Mouse (Mus musculus): ENCODE results near the gene Nlrp6.
"Not testable (repeated sequence)": the region's sequence is repeated elsewhere in the genome, so short reads cannot be mapped to it uniquely, and the experiment has no call there.

Nlrp6 gene

DNA sequence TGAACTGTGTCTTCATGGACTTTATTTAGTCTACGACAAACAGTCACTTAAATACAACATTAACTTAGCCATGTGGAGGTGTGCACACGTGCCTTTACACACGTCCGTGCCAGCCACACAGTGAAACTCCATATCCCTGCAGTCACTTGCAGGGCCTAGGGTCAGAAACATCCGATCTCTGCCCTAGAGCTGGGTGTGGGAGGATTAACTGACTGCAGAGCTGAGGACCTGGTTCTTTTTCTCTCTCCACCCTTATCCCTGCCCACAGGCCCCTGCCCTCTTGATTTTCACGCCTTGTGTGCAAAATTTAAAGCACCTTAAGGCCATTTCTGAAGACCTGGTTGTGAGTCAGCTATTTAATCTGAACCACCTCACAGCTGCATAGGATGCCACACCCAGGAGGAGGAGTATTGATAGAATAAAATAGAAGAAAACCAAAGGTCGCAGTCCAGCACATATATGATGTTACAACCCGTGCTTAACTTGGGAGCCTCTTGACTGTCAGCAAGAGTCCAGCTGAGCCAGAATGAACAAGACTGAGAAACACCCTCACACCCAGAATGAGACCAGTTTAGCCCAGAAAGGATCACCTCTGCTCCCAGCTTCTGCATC, at the start of gene Nlrp6:
Gene Nlrp6 (plus strand): TSS at position 485 of the 612 bp plus-strand sequence.
- no peak for DNase-seq (ENCODE audit: low read depth)

DNA sequence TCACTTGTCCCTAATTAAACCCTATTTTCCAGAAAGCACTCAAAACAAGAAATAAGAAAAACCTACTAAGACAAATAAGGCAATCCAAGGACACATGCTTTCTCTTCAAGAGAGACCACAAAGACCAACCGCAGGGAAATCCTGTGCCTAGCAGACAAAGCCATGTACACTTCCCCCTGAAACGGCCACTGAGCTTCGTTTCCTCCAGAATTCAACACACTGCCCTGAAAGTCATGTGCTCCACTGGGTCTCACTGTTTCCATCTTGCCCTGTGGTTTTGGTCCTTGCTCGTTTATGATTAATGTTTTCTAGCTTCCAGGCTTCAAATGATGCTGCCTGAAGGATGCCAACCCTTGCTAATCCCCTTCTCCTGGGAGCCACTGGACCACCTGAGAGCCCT, 46.5 kb upstream of the Nlrp6 start:
- no peak for DNase-seq (ENCODE audit: low read depth)

DNA sequence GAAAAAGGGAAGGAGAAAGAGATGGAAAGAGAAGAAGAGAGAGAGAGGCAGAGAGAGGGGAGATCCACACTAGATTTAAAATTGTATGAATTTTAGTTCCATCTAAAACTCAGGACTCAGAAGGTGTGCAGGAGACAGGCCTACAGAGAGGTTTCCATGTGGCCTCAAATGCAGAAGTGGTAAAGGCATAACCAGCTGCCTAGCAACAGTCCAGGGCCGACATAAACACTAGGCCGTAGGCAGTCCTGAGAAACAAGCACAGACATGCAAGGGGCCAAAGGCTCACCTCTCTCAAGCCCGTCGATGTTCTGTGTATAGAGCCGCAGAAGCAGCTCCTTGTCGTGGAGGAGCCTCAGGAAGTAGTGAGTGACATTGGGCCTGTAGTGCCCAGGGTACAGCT, 43.3 kb upstream of the Nlrp6 start:
- DNase-seq (ENCODE audit: low read depth) = no peak

DNA sequence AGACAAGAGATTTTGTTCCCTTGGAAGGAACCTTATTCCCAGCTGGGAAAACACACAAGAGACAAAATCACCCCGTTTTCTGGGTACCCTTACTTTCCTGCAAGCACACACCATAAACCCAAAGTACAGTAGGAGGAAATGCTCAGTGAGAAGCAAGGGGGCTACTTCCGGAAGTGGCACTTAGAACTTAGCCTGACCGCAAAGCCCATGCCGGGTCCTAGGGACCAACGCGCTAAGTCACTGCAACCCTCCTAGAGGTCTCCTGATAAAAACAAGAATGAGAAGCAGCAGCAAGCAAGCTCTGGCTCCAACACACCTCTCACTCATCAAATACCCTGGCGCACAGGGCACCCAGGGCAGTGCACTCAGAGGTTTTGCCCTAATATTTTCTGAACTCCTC, 41.3 kb upstream of the Nlrp6 start:
- DNase-seq (ENCODE audit: low read depth) = peak; percentile 14

DNA sequence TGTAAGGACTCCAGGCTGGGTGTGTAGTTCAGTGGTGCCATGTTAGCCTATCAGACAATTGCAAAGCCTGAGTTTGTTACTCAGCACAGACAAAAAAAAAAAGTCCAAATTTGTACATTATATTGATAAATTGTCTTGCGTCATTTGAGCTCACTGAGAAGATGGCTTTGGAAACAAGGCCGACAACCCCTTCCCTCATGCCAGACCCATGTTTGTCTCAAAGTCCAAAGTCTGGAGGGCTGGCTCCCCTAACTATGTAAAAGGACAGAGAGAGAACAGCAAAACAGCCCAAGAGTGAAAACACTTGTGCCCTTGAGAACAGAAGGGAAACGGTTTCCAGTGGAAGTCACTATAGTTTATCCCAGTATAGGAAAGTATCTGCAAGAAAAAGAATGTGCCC, 40.3 kb upstream of the Nlrp6 start:
- DNase-seq (ENCODE audit: low read depth) = peak; percentile 12

GRCm38 (mm10) chr7:140880865-140881515, 39.7 kb upstream of the Nlrp6 start:
- DNase-seq (ENCODE audit: low read depth) = peak; percentile 26

- peak; percentile 97 for DNase-seq (ENCODE audit: low read depth)
Measured at GRCm38 (mm10) chr7:140881696-140882468, 38.8 kb upstream of the Nlrp6 start, which contains the start of the genes Psmd13 and Sirt3. Psmd13 (plus strand) TSS chr7:140881968. Sirt3 (minus strand) TSS chr7:140882309.

GRCm38 (mm10) chr7:140882469-140882803, 38.3 kb upstream of the Nlrp6 start:
- no peak for DNase-seq (ENCODE audit: low read depth)

GRCm38 (mm10) chr7:140890636-140891035, 30.1 kb upstream of the Nlrp6 start:
- DNase-seq (ENCODE audit: low read depth) = not testable (repeated sequence)

GRCm38 (mm10) chr7:140894031-140894430, 26.7 kb upstream of the Nlrp6 start:
- no peak for DNase-seq (ENCODE audit: low read depth)

DNA sequence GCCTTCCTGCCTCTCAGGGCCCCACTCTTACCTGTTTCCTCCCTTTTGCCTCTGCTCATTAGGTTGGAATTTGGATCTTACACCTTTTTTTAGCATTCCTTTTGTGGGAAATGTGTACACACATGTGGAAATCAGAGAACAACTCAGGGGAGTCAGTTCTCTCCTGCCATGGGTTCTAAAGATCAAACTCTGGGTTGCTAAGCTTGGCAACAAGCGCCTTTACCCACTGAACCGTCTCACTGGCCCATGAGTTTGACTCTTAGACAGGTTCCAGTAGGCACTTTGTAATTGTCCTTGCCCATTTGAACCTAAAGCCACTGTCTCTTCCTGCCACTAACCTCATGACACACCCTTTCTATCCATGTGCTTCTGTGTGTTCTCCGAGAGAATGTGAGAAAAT, 26.1 kb upstream of the Nlrp6 start:
- DNase-seq (ENCODE audit: low read depth) = no peak

- no peak for DNase-seq (ENCODE audit: low read depth)
Measured at GRCm38 (mm10) chr7:140897863-140898262, 22.8 kb upstream of the Nlrp6 start.

- no peak for DNase-seq (ENCODE audit: low read depth)
Measured at GRCm38 (mm10) chr7:140899121-140899520, 21.6 kb upstream of the Nlrp6 start.

DNA sequence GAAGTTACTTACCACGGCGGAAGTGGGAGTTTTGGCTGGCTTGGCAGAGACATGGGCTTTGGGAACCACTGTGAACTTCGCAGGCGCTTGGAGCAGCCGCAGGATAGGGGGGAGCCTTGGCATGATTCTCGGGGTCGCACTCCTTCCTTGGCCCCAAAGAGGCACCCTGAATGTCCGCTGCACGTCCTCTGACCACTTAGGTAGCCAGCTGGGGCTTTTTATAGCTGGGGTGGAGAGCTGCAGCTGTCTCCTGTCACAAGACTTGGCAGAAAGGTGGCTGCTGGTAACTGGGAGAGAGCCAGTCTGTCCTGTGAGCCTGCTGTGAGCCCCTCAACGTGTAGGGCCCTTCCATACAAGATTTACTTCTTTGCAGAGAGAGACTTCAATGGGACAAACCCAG, 20.5 kb upstream of the Nlrp6 start, which contains the start of gene Cox8b:
Gene Cox8b (minus strand): TSS at position 227 of the 400 bp plus-strand sequence.
- no peak for DNase-seq (ENCODE audit: low read depth)

DNA sequence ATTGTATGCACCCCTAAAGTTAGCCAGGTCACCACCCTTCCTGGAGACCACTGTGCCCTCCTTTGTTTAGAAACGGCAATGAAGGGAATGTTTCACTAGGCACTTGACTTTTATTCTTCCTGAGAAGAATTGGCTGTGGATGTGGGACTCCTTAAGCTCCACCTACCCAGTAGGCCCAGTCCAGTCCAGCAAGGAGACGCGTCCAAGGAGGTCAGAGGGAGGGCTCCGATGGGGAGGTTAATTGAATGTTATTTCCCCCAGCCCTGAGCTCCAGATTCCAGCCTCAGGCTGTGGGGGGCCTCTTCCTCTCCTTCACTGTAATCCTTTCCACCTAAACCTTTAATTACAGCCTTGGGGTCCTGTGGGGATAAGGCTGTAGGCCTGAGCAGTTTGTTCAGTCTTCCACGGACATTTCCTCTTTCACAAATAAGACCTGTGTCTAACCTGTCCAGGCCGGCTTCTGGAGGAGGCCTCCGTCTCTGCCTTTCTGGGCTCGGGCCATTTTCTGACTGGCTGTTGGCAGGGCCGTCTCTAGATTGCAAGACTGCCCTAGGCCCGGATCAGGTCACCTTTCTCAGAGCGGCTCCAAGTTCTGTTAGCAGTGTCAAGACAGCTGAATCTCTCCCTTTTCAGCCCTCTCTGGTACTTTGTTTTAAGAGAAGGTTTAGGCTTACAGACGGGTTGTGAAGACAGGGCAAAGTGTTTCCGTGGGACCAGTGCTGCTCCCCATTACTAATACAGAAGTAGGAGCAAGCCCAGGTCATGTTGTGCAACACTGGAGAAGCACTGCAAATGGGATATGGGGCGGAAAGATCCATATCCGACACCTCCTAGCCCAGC, 18.4 kb upstream of the Nlrp6 start:
- no peak for DNase-seq (ENCODE audit: low read depth)

GRCm38 (mm10) chr7:140903212-140903611, 17.5 kb upstream of the Nlrp6 start:
- peak; percentile 80 for DNase-seq (ENCODE audit: low read depth)

DNA sequence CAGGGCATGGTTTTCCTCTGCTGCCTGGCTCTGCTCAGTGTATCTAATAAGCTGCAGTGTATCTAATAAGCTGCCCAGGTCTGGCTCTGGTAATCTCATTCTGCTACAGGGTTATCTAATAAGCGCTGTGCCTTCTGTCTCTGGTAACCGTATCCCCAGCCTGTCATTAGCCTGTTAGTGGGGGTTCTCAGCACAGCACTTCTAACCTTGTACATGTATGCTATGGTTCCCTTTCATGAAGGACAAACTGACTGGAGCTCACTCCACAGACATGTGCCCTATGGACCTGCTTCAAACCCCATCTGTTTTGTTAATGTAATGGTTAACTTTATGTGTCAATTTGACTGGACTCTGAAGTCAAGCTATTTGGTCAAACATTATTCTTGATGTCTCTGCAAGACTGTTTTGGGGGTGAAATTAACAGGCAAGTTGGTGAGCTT, 15.0 kb upstream of the Nlrp6 start:
- DNase-seq (ENCODE audit: low read depth) = no peak

DNA sequence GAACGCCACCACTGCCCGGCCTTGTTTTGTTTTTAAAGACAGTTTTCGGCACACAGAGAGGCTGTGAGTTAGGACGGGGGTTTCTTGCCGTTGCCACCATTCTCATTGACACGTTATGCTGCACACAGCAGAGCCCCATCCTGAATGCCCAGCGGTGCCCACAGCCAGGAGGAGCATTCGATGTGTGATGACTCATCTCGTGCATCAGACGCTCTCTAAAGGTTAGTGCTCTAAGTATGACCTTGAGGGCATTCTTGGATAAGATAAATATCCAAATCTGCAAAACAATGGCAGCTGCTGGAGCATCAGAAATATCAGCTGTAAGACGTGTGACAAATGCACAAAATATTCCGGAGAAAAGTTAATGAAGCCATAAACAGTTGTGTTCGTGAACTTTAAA, 13.6 kb upstream of the Nlrp6 start:
- DNase-seq (ENCODE audit: low read depth) = no peak

DNA sequence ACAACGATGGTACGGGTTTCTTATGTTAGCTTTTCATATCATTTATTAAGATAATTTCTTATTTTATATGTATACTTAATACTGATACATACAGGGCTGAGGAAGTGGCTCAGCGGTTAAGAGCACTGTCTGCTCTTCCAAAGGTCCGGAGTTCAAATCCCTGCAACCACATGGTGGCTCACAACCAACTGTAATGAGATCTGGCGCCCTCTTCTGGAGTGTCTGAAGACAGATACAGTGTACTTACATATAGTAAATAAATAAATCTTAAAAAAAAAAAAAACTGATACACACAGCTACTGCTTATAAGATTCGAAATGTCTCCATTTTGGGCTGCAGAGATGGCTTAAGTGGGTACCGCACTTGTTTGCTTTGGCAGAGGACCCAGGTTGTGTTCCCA, 13.0 kb upstream of the Nlrp6 start:
- peak; percentile 41 for DNase-seq (ENCODE audit: low read depth)

DNA sequence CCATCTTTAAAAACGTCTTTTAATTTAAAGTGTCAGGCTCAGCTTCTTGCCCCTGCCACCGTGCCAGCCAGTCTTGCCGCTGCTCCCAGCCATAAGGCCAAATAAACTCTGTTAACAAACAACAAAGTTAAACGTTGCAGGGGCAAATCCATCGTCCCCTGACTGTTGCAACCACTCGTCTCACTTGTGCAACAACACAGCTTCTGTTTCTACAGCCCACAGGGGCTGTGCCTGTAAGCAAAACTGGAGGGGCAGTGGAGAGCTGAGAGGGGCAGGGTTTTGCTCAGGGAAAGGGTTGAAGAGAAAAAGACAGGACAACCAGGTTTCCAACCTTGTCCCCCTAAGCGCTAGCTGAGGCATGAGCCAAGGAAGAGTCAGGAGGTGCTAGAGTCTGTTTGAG, 12.5 kb upstream of the Nlrp6 start:
- DNase-seq (ENCODE audit: low read depth) = no peak

- DNase-seq (ENCODE audit: low read depth) = peak; percentile 87
Measured at GRCm38 (mm10) chr7:140908634-140909107, 12.0 kb upstream of the Nlrp6 start.

DNA sequence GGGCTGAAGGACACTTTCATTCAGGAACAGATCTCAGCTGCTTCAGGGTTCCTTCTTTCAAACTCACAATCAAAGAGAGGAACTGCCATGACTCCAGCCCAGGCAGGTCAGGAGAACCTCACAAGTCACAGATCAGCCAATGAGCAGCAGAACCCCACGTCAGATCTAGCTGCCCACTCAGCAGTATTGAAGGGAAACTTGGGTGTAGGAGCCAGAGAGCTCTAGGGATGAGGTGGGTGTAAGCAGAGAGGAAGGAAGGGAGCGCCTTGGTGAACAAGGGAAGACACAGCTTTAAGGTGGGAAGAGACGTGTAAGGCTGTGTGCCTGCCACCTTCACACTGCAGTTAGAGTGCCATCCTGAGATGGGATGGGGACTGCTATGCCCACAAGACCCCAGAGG, 8.4 kb upstream of the Nlrp6 start:
- no peak for DNase-seq (ENCODE audit: low read depth)

Measured in induced T-regulatory cell, adult 2 months (primary cell).